Mouse (Mus musculus) cerebellum, adult (tissue): ENCODE data around the gene Hba-a1.
"Not testable (repeated sequence)": the region's sequence is repeated elsewhere in the genome, so short reads cannot be mapped to it uniquely, and the experiment has no call there.

Source experiments
- ATAC-seq: cut with Nextera tagmentation; 2 replicates; pipeline ENCODE4 v1.9.2; 2017; ENCODE audit warnings: mild to moderate bottlenecking, moderate library complexity, mixed read lengths; ENCODE audit not compliant: insufficient number of reproducible peaks, low FRiP score, low TSS enrichment

Gene Hba-a1

GRCm38 (mm10) chr11:32287493-32287825 lies 4.1 kb downstream of the Hba-a1 start:
- no peak for ATAC-seq

DNA sequence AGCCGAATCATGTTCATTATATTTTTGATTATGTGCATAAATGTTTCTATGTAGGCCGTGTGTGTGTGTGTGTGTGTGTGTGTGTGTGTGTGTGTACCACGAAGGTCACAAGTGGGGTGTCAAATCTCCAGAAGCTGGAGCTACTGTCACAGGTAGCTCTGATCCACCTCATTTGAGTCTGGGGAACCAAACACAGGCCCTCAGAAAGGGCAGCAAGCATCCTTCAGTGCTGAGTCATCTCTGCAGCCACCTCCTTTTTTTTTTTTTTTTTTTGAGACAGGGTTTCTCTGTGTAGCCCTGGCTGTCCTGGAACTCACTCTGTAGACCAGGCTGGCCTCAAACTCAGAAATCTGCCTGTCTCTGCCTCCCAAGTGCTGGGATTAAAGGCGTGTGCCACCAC lies 9.5 kb downstream of the Hba-a1 start:
- not testable (repeated sequence) for ATAC-seq

DNA sequence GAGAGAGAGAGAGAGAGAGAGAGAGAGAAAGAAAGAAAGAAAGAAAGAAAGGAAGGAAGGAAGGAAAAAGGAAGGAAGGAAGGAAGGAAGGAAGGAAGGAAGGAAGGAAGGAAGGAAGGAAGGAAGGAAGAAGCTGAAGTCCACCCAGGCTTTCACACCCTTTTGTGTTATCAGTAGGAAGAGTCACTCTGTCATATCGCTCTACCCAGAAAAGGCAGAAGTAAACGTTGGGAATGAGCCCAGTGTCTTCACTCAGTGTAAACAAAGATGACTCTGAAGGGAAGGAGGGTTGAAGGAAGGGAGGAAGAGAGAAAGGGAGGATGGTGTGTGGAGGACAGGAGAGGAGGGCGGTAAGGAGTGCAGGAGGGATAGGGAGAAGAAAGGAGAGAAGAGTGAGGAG lies 10.2 kb downstream of the Hba-a1 start:
- not testable (repeated sequence) for ATAC-seq

DNA sequence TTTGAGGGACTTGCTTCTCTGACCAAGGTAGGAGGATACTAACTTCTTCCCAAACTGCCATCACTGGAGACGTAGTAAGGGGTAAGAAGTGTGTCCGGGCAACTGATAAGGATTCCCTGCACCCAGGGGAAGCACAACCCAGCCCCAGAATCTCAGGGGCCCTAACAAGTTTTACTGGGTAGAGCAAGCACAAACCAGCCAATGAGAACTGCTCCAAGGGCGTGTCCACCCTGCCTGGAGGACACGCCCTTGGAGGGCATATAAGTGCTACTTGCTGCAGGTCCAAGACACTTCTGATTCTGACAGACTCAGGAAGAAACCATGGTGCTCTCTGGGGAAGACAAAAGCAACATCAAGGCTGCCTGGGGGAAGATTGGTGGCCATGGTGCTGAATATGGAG lies 12.9 kb downstream of the Hba-a1 start, which contains the start of gene Hba-a2:
Hba-a2 (plus strand) TSS at position 287 of the 400 bp plus-strand sequence.
- ATAC-seq, result not testable (repeated sequence)

- ATAC-seq, result not testable (repeated sequence)
Measured at GRCm38 (mm10) chr11:32297417-32297816, 14.1 kb downstream of the Hba-a1 start.

DNA sequence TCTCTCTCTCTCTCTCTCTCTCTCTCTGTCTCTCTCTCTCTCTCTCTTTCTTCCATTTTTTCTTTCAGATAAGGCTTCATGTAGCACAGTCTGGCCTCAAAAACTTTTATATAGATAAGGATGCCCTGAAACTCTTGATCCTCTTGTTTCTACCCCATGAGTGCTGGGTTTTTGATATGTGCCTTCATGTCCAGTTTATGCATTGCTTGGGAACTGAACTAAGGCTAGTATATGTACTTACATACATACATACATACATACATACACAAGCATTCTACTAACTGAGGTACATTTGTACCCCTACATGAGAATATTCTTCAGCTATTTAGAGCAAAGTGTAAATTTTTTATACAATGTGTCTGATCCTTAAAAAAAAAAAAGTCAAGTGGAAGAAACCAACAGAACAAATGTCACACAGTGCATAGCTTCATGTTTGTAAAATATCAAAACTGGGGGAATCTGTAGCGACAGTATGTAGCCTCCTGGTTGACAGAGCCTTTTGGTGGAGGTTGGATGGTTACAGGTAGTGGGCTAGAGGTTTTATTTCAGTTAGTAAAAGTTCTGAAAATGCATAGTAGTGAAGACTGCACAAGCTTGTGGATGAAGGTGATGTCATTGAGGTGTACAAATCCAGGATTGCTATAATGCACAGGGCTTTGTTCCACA lies 14.7 kb downstream of the Hba-a1 start:
- no peak for ATAC-seq

DNA sequence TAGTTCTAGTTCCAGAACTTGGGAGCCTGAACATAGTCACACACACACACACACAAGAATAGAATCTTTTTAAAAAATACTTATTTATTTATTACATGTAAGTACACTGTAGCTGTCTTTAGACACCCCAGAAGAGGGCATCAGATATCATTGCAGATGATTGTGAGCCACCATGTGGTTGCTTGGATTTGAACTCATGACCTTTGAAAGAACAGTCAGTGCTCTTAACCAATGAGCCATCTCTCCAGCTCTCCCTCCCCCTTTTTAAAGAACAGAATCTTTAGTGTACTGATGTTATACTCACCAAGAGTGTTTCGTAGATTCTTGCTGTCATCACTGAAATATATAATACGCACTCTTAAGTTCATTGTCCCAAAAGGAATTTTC lies 15.2 kb downstream of the Hba-a1 start:
- ATAC-seq, result no peak

- ATAC-seq, result peak; percentile 81
Measured at GRCm38 (mm10) chr11:32299865-32300264, 16.6 kb downstream of the Hba-a1 start, which contains the start of gene Hbq1a. Gene Hbq1a (plus strand): TSS chr11:32300069.

DNA sequence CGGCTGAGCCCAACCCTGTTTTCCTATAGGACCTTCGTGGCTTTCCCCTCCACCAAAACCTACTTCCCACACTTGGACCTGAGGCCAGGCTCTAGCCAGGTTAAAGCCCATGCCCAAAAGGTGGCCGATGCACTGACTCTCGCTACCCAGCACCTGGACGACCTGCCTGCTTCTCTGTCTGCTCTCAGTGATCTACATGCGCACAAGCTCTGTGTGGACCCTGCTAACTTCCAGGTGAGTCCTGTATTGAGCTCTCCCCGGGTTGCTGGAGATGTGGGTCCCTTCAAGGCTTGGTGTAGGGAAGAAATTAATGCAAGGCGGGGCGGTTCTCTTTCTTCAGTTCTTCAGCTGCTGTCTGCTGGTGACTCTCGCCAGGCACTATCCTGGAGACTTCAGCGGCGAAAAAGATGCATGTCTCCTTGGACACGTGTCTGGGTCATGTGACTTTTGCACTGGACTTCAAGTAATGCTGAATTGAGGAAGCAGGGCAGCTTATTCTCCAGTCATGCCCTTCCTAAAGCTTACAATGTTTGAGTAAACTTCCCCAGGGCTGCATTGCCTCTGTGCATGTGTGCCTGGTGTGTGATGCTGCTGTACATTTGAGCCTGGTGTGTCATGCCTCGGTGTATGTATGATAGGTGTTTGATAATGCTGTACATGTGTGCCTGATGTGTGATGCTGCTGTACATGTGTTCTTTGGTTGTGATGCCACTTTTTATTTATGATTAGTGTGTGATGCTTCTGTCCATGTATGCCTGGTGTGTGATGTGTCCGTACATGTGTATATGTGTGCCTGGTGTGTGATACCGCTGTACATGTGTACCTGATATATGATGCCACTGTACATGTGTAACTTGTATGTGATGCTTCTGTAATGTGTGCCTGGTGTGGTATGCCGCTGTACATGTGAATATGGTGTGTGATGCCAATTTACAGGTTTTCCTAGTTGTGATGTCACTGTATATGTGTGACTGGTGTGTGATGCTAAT lies 17.3 kb downstream of the Hba-a1 start:
- ATAC-seq, result 0 out of 2 replicates have a peak, but pooled peaks have one; percentile 2

GRCm38 (mm10) chr11:32301506-32301905 lies 18.2 kb downstream of the Hba-a1 start:
- ATAC-seq, result no peak

- ATAC-seq, result no peak
Measured at GRCm38 (mm10) chr11:32302824-32303419, 19.6 kb downstream of the Hba-a1 start.

GRCm38 (mm10) chr11:32303455-32303854 lies 20.1 kb downstream of the Hba-a1 start:
- no peak for ATAC-seq

GRCm38 (mm10) chr11:32307006-32307405 lies 23.7 kb downstream of the Hba-a1 start:
- ATAC-seq, result no peak

DNA sequence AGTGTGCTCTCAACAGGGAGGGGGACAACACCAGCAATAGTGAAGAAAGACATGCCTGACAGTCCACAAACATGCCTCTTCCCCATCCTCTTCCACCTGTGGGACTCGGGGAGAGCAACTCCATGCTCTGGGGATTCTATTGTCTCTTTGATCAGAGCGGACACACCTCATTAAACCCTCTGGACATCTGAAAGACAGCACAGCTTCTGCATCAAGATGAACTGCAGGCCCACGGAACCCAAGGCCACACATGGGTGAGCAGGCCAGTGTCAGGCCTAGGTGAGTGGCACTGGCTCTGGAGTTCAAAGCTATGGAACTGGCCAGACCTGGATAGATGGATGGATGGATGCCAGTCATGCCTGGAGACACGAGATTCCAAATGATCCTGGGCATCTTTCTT lies 26.1 kb downstream of the Hba-a1 start:
- ATAC-seq, result no peak

GRCm38 (mm10) chr11:32309928-32310327 lies 26.6 kb downstream of the Hba-a1 start:
- no peak for ATAC-seq

DNA sequence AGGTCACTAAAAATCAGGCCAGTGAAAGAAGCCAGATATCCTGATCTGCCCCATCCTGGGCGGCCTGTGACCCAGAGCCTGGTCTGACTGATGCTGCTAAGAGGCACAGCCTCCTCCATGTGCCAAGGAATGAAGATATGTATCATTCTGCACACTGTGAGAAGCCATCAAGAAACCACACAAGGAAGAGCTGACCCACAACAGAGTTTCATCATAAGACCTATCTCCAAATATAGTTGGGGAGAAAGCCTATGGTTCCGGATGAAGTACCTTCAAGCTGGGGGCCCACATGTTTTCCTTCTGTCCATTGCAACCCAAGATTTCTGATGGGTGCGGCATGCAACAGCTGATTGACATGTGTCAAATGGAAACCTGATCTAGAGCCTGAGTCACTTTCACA lies 32.7 kb downstream of the Hba-a1 start:
- ATAC-seq, result no peak

DNA sequence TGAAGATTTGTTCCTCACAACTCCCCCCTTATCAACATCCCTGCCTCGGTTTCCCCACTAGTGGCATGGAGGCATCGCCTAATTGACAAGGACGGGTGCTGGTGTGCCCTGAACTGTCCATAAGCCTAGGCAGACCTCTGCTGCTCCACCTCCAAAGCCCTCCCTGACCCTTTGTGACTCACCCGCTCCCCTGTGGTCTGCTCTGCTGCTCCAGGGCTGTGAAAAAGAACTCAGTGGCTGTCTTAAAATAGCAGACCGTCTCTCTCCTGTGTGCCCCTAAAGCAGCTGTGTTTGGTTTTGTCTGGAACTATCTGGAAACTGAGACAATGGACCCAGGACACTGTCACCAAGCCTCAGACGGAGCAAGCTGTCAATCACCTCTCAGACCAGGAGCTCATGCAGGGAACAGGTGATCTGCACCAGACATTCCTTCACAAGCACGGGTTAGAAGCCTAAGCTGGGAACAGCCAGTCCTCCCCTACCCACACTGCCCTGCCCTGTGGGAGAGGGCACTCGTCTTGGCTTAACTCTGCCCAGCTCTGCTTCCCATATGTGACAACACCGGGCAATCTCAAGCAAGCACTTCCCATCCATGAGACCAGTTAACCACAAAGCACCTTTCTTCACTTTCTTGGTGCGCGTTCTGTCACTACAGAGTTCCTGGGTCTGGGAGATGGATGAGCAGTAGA lies 37.3 kb downstream of the Hba-a1 start:
- no peak for ATAC-seq

GRCm38 (mm10) chr11:32321196-32321565 lies 37.9 kb downstream of the Hba-a1 start:
- peak; percentile 36; the same call in 1 of the 2 replicates for ATAC-seq

DNA sequence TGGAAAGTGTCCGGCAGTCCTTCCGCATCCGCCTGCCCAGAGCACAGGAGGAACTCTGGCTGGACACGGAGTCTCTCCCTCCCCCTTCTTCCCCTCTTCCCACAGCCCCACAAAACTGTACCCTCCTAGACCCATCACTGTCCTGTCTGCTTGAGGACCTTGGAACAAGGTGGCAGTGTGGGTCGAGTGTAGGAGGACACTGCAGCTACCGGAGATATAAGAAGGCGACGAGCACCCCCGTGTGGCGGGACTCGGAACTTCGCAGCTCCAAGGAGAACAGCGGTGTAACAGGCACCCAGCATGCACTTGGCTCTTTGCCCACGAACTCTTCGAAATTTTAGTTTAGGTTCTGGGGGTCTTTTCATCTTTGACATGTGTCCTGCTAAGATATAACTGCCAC lies 41.3 kb downstream of the Hba-a1 start:
- ATAC-seq, result peak; percentile 82

GRCm38 (mm10) chr11:32331075-32331474 lies 47.8 kb downstream of the Hba-a1 start:
- ATAC-seq, result no peak
